Mouse (Mus musculus): ENCODE results near the gene Rnf141. TPM values are rescaled to one million over a fixed set of nuclear protein-coding genes. Genes with fewer than 3 reads are reported as not detected.

The Rnf141 gene
- 35.0 and 41.0 TPM in 2 replicates for polyA plus RNA-seq (2014; fragmentation: Nextera tagmentation; extraction: Ambion mirVana)

DNA sequence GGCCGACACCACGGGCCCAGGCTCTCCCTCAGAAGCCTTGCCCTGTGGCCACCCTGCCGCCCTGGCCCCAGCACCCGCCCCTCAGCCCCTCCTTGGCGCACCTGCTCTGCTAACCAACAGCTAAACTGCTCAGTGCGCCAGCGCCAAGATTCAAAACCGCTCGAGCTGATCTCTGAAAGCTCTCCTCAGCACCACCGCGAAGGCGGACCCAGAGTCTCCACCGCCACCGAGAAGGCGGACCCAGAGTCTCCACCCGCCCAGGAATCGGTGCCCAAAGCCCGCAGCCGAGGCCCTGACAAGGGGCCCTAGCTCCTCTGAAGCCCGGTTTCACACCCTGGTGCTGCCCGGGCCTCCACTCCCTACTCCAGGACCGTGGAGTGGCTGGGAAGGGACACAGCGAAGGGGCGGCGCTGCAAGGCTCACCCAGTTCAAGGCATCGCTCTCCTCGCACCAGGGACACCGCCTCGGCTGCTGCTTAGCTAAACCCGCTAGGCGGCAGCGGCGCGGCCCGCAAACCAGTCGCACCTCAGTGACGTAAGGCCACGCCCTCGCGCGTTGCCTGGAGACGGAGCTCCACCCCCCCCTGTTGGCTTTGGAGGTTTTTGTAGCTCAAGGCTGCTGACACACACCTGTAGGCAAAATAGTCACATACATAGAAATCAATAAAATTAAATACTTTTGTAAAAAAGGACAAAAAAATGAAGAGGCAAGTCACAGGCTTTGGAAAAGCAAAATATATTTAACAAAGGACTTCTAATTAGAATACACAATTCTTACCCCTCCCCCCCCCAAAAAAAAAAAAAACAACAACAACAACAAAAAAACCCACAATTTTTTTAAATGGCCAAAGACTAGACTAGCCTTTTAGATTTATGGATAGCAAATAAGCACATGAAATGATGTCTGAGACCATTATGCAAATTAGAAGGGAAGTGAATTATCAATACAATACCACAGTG is at the start of gene Rnf141:
Gene Rnf141, minus strand, starts transcription at position 542 of the 959 bp plus-strand sequence.
- peak; percentile 86 for ATAC-seq (replicated peaks; ENCODE audit: low FRiP score)
- H3K36me3 ChIP-seq (ENCODE audit: control insufficient read depth, insufficient read depth, low read length) = peaks cover 2% of the 10 kb centered on the region; the same call in 1 of the 2 replicates
- H3K27ac ChIP-seq (ENCODE audit: low read depth, low read length) = peak within 1 kb of the TSS; percentile 97
- H3K4me3 ChIP-seq (ENCODE audit: low read depth, low read length) = peak within 1 kb of the TSS; percentile 87
- H3K9me3 ChIP-seq (ENCODE audit: control insufficient read depth, low read length) = no peaks in the 10 kb centered on the region
- under 1% methylated on average over 42 of the region's 42 CpGs for WGBS
- no peaks in the 10 kb centered on the region for H3K27me3 ChIP-seq (replicated peaks; ENCODE audit: control insufficient read depth, insufficient read depth, low read length)
- H3K9ac ChIP-seq (ENCODE audit: low read depth, low read length) = peak within 1 kb of the TSS; percentile 89
- H3K4me2 ChIP-seq = peak within 1 kb of the TSS; percentile 86
- DNase-seq (ENCODE audit: low spot score) = peak; percentile 96
- peaks cover 16% of the 10 kb centered on the region; the same call in 1 of the 2 replicates for H3K4me1 ChIP-seq (replicated peaks; ENCODE audit: control insufficient read depth, insufficient read depth, low read length)

DNA sequence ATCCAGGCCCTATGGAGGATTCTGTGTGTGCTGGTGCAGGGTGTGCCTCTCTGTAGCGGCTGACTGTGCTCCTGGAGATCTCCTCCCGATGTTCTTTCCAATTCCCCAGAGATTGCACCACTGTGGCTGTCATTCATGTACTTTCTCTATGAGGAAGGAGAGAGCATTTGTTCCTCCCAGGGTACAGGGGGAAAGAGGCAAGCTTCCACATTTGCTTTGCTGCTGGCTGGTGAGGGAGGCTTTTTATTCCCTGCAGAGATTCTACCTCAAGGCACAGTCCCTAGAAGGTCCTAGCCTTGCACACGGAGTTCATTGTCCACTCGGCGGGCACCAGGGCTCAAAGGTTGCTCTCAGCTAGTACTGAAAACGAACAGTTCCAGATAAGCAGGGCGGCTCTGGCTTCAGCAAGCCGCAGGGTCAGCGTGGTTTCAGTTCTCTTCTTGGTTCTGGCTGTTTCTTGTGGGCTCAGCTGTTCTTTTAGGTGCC is 47.3 kb upstream of the Rnf141 start:
- Histone ChIP-seq H3K4me3 (ENCODE audit: low read depth, low read length) (no peak overlapping the region), H3K4me1 (replicated peaks; ENCODE audit: control insufficient read depth, insufficient read depth, low read length) (peaks cover 11% of the 10 kb centered on the region), H3K9ac (ENCODE audit: low read depth, low read length) (no peak overlapping the region), H3K36me3 (ENCODE audit: control insufficient read depth, insufficient read depth, low read length) (no peaks in the 10 kb centered on the region), H3K9me3 (ENCODE audit: control insufficient read depth, low read length) (no peaks in the 10 kb centered on the region), H3K4me2 (peak overlapping the region; percentile 38), H3K27me3 (replicated peaks; ENCODE audit: control insufficient read depth, insufficient read depth, low read length) (no peaks in the 10 kb centered on the region), H3K27ac (ENCODE audit: low read depth, low read length) (0 out of 2 replicates have a peak overlapping the region, but pooled peaks have one; percentile 8)
- 32% methylated on average over 9 of the region's 9 CpGs for WGBS
- no peak for DNase-seq (ENCODE audit: low spot score)
- 0 out of 2 replicates have a peak, but pooled peaks have one; percentile 51 for ATAC-seq (replicated peaks; ENCODE audit: low FRiP score)

- Histone ChIP-seq H3K36me3 (ENCODE audit: control insufficient read depth, insufficient read depth, low read length) (no peaks in the 10 kb centered on the region), H3K4me2 (no peak overlapping the region), H3K9me3 (ENCODE audit: control insufficient read depth, low read length) (no peaks in the 10 kb centered on the region), H3K4me3 (ENCODE audit: low read depth, low read length) (no peak overlapping the region), H3K27me3 (replicated peaks; ENCODE audit: control insufficient read depth, insufficient read depth, low read length) (no peaks in the 10 kb centered on the region), H3K27ac (ENCODE audit: low read depth, low read length) (peak overlapping the region; percentile 3; the same call in 1 of the 2 replicates), H3K9ac (ENCODE audit: low read depth, low read length) (no peak overlapping the region), H3K4me1 (replicated peaks; ENCODE audit: control insufficient read depth, insufficient read depth, low read length) (peaks cover 19% of the 10 kb centered on the region)
- WGBS = 75% methylated on average over 2 of the region's 2 CpGs
- DNase-seq (ENCODE audit: low spot score) (no peak), ATAC-seq (replicated peaks; ENCODE audit: low FRiP score) (no peak)
Observed at GRCm38 (mm10) chr7:110881746-110882333, 37.6 kb upstream of the Rnf141 start.

GRCm38 (mm10) chr7:110878028-110878427 is 33.8 kb upstream of the Rnf141 start:
- H3K36me3 ChIP-seq (ENCODE audit: control insufficient read depth, insufficient read depth, low read length) = no peaks in the 10 kb centered on the region
- ATAC-seq (replicated peaks; ENCODE audit: low FRiP score) = no peak
- H3K4me2 ChIP-seq = no peak overlapping the region
- DNase-seq (ENCODE audit: low spot score) = no peak
- no peak overlapping the region for H3K9ac ChIP-seq (ENCODE audit: low read depth, low read length)
- H3K4me3 ChIP-seq (ENCODE audit: low read depth, low read length) = no peak overlapping the region
- no peaks in the 10 kb centered on the region for H3K9me3 ChIP-seq (ENCODE audit: control insufficient read depth, low read length)
- peaks cover 22% of the 10 kb centered on the region for H3K4me1 ChIP-seq (replicated peaks; ENCODE audit: control insufficient read depth, insufficient read depth, low read length)
- H3K27ac ChIP-seq (ENCODE audit: low read depth, low read length) = peak overlapping the region; percentile 49
- H3K27me3 ChIP-seq (replicated peaks; ENCODE audit: control insufficient read depth, insufficient read depth, low read length) = no peaks in the 10 kb centered on the region
- 66% methylated on average over 4 of the region's 4 CpGs for WGBS

- Histone ChIP-seq H3K4me2 (no peak overlapping the region), H3K27me3 (replicated peaks; ENCODE audit: control insufficient read depth, insufficient read depth, low read length) (no peaks in the 10 kb centered on the region), H3K9ac (ENCODE audit: low read depth, low read length) (no peak overlapping the region), H3K4me1 (replicated peaks; ENCODE audit: control insufficient read depth, insufficient read depth, low read length) (peaks cover 20% of the 10 kb centered on the region), H3K9me3 (ENCODE audit: control insufficient read depth, low read length) (no peaks in the 10 kb centered on the region), H3K4me3 (ENCODE audit: low read depth, low read length) (no peak overlapping the region), H3K36me3 (ENCODE audit: control insufficient read depth, insufficient read depth, low read length) (no peaks in the 10 kb centered on the region), H3K27ac (ENCODE audit: low read depth, low read length) (peak overlapping the region; percentile 49)
- 45% methylated on average over 4 of the region's 4 CpGs for whole genome bisulfite sequencing
- DNase-seq (ENCODE audit: low spot score) = no peak
- ATAC-seq (replicated peaks; ENCODE audit: low FRiP score) = peak; percentile 50
Observed at GRCm38 (mm10) chr7:110876965-110877364, 32.7 kb upstream of the Rnf141 start.

DNA sequence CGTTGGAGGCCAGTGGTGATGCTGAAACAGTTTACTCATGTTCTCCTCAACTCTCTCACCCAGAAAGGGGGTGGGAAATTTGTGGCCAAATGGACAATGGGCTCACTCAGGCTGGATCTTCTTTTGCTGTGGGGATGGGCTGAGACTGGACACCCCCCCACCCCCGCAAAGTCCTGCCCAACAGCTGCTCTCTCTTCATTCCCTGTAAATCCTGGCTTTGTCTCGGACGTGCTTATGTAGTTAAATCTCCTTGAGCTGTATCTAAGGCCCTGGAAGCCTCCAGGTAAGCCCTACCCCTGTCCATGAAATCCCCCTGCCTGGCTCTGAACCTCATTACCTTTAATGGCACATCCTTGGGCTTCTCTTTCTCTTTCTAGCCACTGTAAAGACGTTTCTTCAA is 24.6 kb upstream of the Rnf141 start:
- Histone ChIP-seq H3K9ac (ENCODE audit: low read depth, low read length) (no peak overlapping the region), H3K4me1 (replicated peaks; ENCODE audit: control insufficient read depth, insufficient read depth, low read length) (no peaks in the 10 kb centered on the region), H3K9me3 (ENCODE audit: control insufficient read depth, low read length) (no peaks in the 10 kb centered on the region), H3K4me2 (no peak overlapping the region), H3K4me3 (ENCODE audit: low read depth, low read length) (no peak overlapping the region), H3K36me3 (ENCODE audit: control insufficient read depth, insufficient read depth, low read length) (no peaks in the 10 kb centered on the region), H3K27ac (ENCODE audit: low read depth, low read length) (no peak overlapping the region), H3K27me3 (replicated peaks; ENCODE audit: control insufficient read depth, insufficient read depth, low read length) (no peaks in the 10 kb centered on the region)
- WGBS = 82% methylated on average over 5 of the region's 5 CpGs
- ATAC-seq (replicated peaks; ENCODE audit: low FRiP score) (no peak), DNase-seq (ENCODE audit: low spot score) (no peak)

DNA sequence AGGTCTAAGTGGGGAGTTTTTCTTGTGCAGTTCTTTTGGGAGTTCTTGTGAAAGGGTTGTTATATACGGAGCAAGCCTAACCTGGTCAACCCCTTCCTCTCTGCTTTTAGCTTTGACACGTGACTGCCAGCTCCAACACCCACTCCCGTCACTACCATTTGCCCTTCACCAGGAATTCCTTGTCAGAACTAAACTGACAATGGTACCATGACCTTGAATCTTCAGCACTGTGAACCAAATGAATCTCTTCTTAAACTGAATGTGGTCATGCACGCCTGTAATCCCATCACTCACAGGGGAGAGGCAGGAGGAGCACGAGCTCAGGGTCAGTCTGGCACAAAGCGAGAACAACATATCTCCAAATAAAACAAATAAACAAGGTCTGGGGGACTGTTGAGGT is 22.9 kb upstream of the Rnf141 start:
- H3K9me3 ChIP-seq (ENCODE audit: control insufficient read depth, low read length) = no peaks in the 10 kb centered on the region
- 0 out of 2 replicates have a peak, but pooled peaks cover 4% of the 10 kb centered on the region for H3K4me1 ChIP-seq (replicated peaks; ENCODE audit: control insufficient read depth, insufficient read depth, low read length)
- H3K36me3 ChIP-seq (ENCODE audit: control insufficient read depth, insufficient read depth, low read length) = no peaks in the 10 kb centered on the region
- ATAC-seq (replicated peaks; ENCODE audit: low FRiP score) = no peak
- no peak for DNase-seq (ENCODE audit: low spot score)
- H3K27ac ChIP-seq (ENCODE audit: low read depth, low read length) = no peak overlapping the region
- H3K9ac ChIP-seq (ENCODE audit: low read depth, low read length) = no peak overlapping the region
- H3K4me2 ChIP-seq = no peak overlapping the region
- H3K27me3 ChIP-seq (replicated peaks; ENCODE audit: control insufficient read depth, insufficient read depth, low read length) = no peaks in the 10 kb centered on the region
- 90% methylated on average over 6 of the region's 6 CpGs for WGBS
- no peak overlapping the region for H3K4me3 ChIP-seq (ENCODE audit: low read depth, low read length)

DNA sequence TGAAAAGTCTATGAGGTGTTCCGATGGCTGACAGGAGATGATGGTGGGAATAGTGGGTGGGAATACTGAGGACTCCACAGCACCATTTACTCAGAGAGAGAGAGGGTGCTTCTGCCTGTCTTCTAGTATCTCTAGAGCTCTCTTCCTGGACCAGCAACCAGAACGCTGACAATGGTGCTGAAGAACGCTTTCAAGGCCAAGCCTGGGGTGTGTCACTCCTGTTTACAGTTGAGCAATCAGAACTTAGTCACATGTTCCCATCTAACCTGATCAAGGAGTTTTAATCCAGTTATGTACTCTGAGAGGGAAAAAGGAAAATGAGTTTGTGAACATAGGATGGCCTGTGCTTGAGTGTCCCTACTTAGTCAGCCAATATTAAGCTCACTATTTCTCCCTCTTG is 21.8 kb upstream of the Rnf141 start:
- H3K9me3 ChIP-seq (ENCODE audit: control insufficient read depth, low read length) = no peaks in the 10 kb centered on the region
- no peak for DNase-seq (ENCODE audit: low spot score)
- H3K4me2 ChIP-seq = no peak overlapping the region
- H3K9ac ChIP-seq (ENCODE audit: low read depth, low read length) = no peak overlapping the region
- 0 out of 2 replicates have a peak, but pooled peaks cover 4% of the 10 kb centered on the region for H3K4me1 ChIP-seq (replicated peaks; ENCODE audit: control insufficient read depth, insufficient read depth, low read length)
- H3K36me3 ChIP-seq (ENCODE audit: control insufficient read depth, insufficient read depth, low read length) = no peaks in the 10 kb centered on the region
- WGBS = 80% methylated on average over 3 of the region's 3 CpGs
- H3K4me3 ChIP-seq (ENCODE audit: low read depth, low read length) = no peak overlapping the region
- H3K27ac ChIP-seq (ENCODE audit: low read depth, low read length) = no peak overlapping the region
- no peak for ATAC-seq (replicated peaks; ENCODE audit: low FRiP score)
- no peaks in the 10 kb centered on the region for H3K27me3 ChIP-seq (replicated peaks; ENCODE audit: control insufficient read depth, insufficient read depth, low read length)

Measured in liver, embryonic 11.5 days (tissue).